Mouse (Mus musculus): Measurements from ENCODE around the gene Smim14.
A peak's percentile ranks its signal among the peaks of the same experiment; 100 is the strongest.
"Not testable (repeated sequence)": the region's sequence is repeated elsewhere in the genome, so short reads cannot be mapped to it uniquely, and the experiment has no call there.

Smim14 gene

GRCm38 (mm10) chr5:65536751-65537419 lies at the start of gene Smim14, which contains the start of gene Ube2k:
Gene Smim14 (minus strand): TSS chr5:65537184.
Gene Ube2k (plus strand): TSS chr5:65537233.
- peak; percentile 95 for DNase-seq

GRCm38 (mm10) chr5:65586291-65586690 lies 49.3 kb upstream of the Smim14 start:
- no peak for DNase-seq

- DNase-seq = no peak
These were observed 41.6 kb upstream of the Smim14 start for GRCm38 (mm10) chr5:65578545-65578944.

- DNase-seq = no peak
These were observed 38.9 kb upstream of the Smim14 start for GRCm38 (mm10) chr5:65575896-65576295.

- no peak for DNase-seq
These were observed 37.9 kb upstream of the Smim14 start for GRCm38 (mm10) chr5:65574876-65575275.

- no peak for DNase-seq
These were observed 28.5 kb upstream of the Smim14 start for GRCm38 (mm10) chr5:65565486-65565885.

- no peak for DNase-seq
These were observed 24.3 kb upstream of the Smim14 start for GRCm38 (mm10) chr5:65561125-65561893.

- DNase-seq = no peak
These were observed 20.1 kb upstream of the Smim14 start for GRCm38 (mm10) chr5:65557109-65557508.

- no peak for DNase-seq
These were observed 12.7 kb upstream of the Smim14 start for GRCm38 (mm10) chr5:65549677-65550076.

- no peak for DNase-seq
These were observed 7.6 kb upstream of the Smim14 start for GRCm38 (mm10) chr5:65544616-65545015.

- no peak for DNase-seq
These were observed 6.5 kb upstream of the Smim14 start for GRCm38 (mm10) chr5:65543491-65543890.

- DNase-seq = no peak
These were observed 4.9 kb upstream of the Smim14 start for GRCm38 (mm10) chr5:65541889-65542288.

GRCm38 (mm10) chr5:65539786-65540185 lies 2.8 kb upstream of the Smim14 start:
- no peak for DNase-seq

- no peak for DNase-seq
These were observed 1.8 kb upstream of the Smim14 start for GRCm38 (mm10) chr5:65538829-65539228.

GRCm38 (mm10) chr5:65538121-65538520 lies 1.1 kb upstream of the Smim14 start:
- no peak for DNase-seq

- peak; percentile 52 for DNase-seq
These were observed 562 bp upstream of the Smim14 start for GRCm38 (mm10) chr5:65537420-65538071.

GRCm38 (mm10) chr5:65536068-65536465 lies 917 bp downstream of the Smim14 start:
- DNase-seq = not testable (repeated sequence)

- DNase-seq = peak; percentile 56
These were observed 1.4 kb downstream of the Smim14 start for GRCm38 (mm10) chr5:65535457-65536067.

- no peak for DNase-seq
These were observed 2.5 kb downstream of the Smim14 start for GRCm38 (mm10) chr5:65534496-65534895.

- DNase-seq = no peak
These were observed 5.7 kb downstream of the Smim14 start for GRCm38 (mm10) chr5:65531283-65531682.

GRCm38 (mm10) chr5:65525674-65526443 lies 11.1 kb downstream of the Smim14 start:
- peak; percentile 20 for DNase-seq

- no peak for DNase-seq
These were observed 12.2 kb downstream of the Smim14 start for GRCm38 (mm10) chr5:65524831-65525230.
